Mouse (Mus musculus) kidney, adult 2 months (tissue): ENCODE results near the gene Dapk1. TPM values are rescaled to one million over a fixed set of nuclear protein-coding genes. Genes with fewer than 3 reads are reported as not detected.
A peak's percentile ranks its signal among the peaks of the same experiment; 100 is the strongest.

Source experiments
- DNase-seq: peaks from one replicate; pipeline ENCODE4 v3.0.0; 2021
- H3K27ac ChIP-seq: fragments of 200-500 bp; 2 replicates; pipeline ENCODE4 v1.5.1; 2012; ENCODE audit warnings: low read depth, low read length, control low read depth, inconsistent platforms; ENCODE audit not compliant: insufficient read depth
- H3K27me3 ChIP-seq: fragments of 200-500 bp; replicated peaks from 2 replicates; pipeline ENCODE4 v1.6.1; 2012; ENCODE audit warnings: mild to moderate bottlenecking, moderate library complexity, low read length, inconsistent platforms; ENCODE audit not compliant: control insufficient read depth, insufficient read depth
- H3K36me3 ChIP-seq: fragments of 200-500 bp; 2 replicates; pipeline ENCODE4 v1.6.1; 2012; ENCODE audit warnings: mild to moderate bottlenecking, moderate library complexity, low read length, inconsistent platforms; ENCODE audit not compliant: control insufficient read depth, insufficient read depth
- H3K4me1 ChIP-seq: fragments of 200-500 bp; 2 replicates; pipeline ENCODE4 v1.6.1; 2011; ENCODE audit warnings: low read length; ENCODE audit not compliant: control insufficient read depth, insufficient read depth
- H3K4me3 ChIP-seq: fragments of 200-500 bp; 2 replicates; pipeline ENCODE4 v1.5.1; 2011; ENCODE audit warnings: mild to moderate bottlenecking, low read depth, low read length, control low read depth; ENCODE audit not compliant: insufficient read depth
- CTCF ChIP-seq: fragments of 200-500 bp; conservative IDR thresholded peaks from 2 replicates; pipeline ENCODE4 v1.5.1; 2011; ENCODE audit warnings: low read depth, mild to moderate bottlenecking, control low read depth, low read length, moderate library complexity, mixed read lengths; ENCODE audit not compliant: insufficient read depth, insufficient read length
- POLR2A ChIP-seq: fragments of 200-500 bp; IDR thresholded peaks from one replicate; pipeline ENCODE4 v1.6.1; 2011; ENCODE audit warnings: low read depth, low read length, control low read depth
- WGBS: fragments of 180-500 bp; shearing (Covaris S2); methylation state at CpG from one replicate; pipeline ENCODE4 v1.1.7; 2018; 5-methylcytosine and 5-hydroxymethylcytosine counted together
- polyA plus RNA-seq: library from polyadenylated mRNA; depleted of rRNA; stranded (reverse); fragments of >200 nt; gene quantifications from 2 replicates; pipeline ENCODE4 v1.2.3, GENCODE M21; 2012

Gene Dapk1
- polyA plus RNA-seq, 1 experiment, result 39.5 TPM

GRCm38 (mm10) chr13:60698021-60698420, 96.3 kb downstream of the Dapk1 start:
- no peaks in the 10 kb centered on the region for H3K27me3 ChIP-seq

GRCm38 (mm10) chr13:60701671-60702171, 100.0 kb downstream of the Dapk1 start:
- DNase-seq, result peak; percentile 90
- Histone ChIP-seq H3K27ac (peak overlapping the region; percentile 67; the same call in 1 of the 2 replicates), H3K4me1 (peaks cover 11% of the 10 kb centered on the region), H3K4me3 (no peak overlapping the region), H3K36me3 (no peaks in the 10 kb centered on the region), H3K27me3 (no peaks in the 10 kb centered on the region)
- WGBS, result 51% methylated on average over 12 of the region's 12 CpGs
- TF ChIP-seq CTCF (no peak), POLR2A (no peak)

More at GRCm38 (mm10) chr13:60698021-60698420, 96.3 kb downstream of the Dapk1 start:
- TF ChIP-seq POLR2A (no peak), CTCF (no peak)
- DNase-seq, result peak; percentile 46
- H3K36me3 ChIP-seq, result no peaks in the 10 kb centered on the region
- H3K27ac ChIP-seq, result 0 out of 2 replicates have a peak overlapping the region, but pooled peaks have one; percentile 7
- H3K4me3 ChIP-seq, result no peak overlapping the region
- WGBS, result 52% methylated on average over 2 of the region's 2 CpGs
- H3K4me1 ChIP-seq, result peaks cover 11% of the 10 kb centered on the region

- peaks cover 6% of the 10 kb centered on the region; the same call in 1 of the 2 replicates for H3K4me1 ChIP-seq
- H3K36me3 ChIP-seq, result no peaks in the 10 kb centered on the region
- peak; percentile 56 for DNase-seq
- 57% methylated on average over 16 of the region's 16 CpGs for WGBS
- TF ChIP-seq POLR2A (no peak), CTCF (no peak)
- no peaks in the 10 kb centered on the region for H3K27me3 ChIP-seq
- no peak overlapping the region for H3K27ac ChIP-seq
- no peak overlapping the region for H3K4me3 ChIP-seq
These were observed 106.1 kb downstream of the Dapk1 start for GRCm38 (mm10) chr13:60707541-60708468.

- Histone ChIP-seq H3K36me3 (no peaks in the 10 kb centered on the region), H3K27me3 (no peaks in the 10 kb centered on the region), H3K4me1 (peaks cover 6% of the 10 kb centered on the region; the same call in 1 of the 2 replicates), H3K27ac (no peak overlapping the region), H3K4me3 (no peak overlapping the region)
- TF ChIP-seq CTCF, result no peak
- TF ChIP-seq POLR2A, result no peak
- 86% methylated on average over 6 of the region's 6 CpGs for WGBS
- no peak for DNase-seq
These were observed 107.4 kb downstream of the Dapk1 start for GRCm38 (mm10) chr13:60709136-60709535.

- Histone ChIP-seq H3K27ac (no peak overlapping the region), H3K4me3 (no peak overlapping the region), H3K36me3 (no peaks in the 10 kb centered on the region), H3K27me3 (no peaks in the 10 kb centered on the region), H3K4me1 (peaks cover 6% of the 10 kb centered on the region; the same call in 1 of the 2 replicates)
- no peak for DNase-seq
- WGBS, result 87% methylated on average over 3 of the region's 3 CpGs
- TF ChIP-seq CTCF (no peak), POLR2A (no peak)
These were observed 109.2 kb downstream of the Dapk1 start for GRCm38 (mm10) chr13:60710963-60711362.

- WGBS, result 87% methylated on average over 4 of the region's 4 CpGs
- no peaks in the 10 kb centered on the region for H3K36me3 ChIP-seq
- no peak overlapping the region for H3K27ac ChIP-seq
These were observed 111.8 kb downstream of the Dapk1 start for GRCm38 (mm10) chr13:60713537-60713936.

GRCm38 (mm10) chr13:60716107-60716506, 114.4 kb downstream of the Dapk1 start:
- Histone ChIP-seq H3K36me3 (no peaks in the 10 kb centered on the region; the same call in 1 of the 2 replicates), H3K4me3 (no peak overlapping the region), H3K4me1 (peaks cover 2% of the 10 kb centered on the region; the same call in 1 of the 2 replicates), H3K27ac (no peak overlapping the region), H3K27me3 (no peaks in the 10 kb centered on the region)
- DNase-seq, result no peak
- TF ChIP-seq POLR2A, result no peak
- no peak for TF ChIP-seq CTCF
- 72% methylated on average over 3 of the region's 3 CpGs for WGBS

More at GRCm38 (mm10) chr13:60713537-60713936, 111.8 kb downstream of the Dapk1 start:
- H3K4me3 ChIP-seq, result no peak overlapping the region
- no peak for TF ChIP-seq POLR2A
- TF ChIP-seq CTCF, result no peak
- no peaks in the 10 kb centered on the region for H3K27me3 ChIP-seq
- H3K4me1 ChIP-seq, result peaks cover 2% of the 10 kb centered on the region; the same call in 1 of the 2 replicates
- DNase-seq, result no peak
